Mouse (Mus musculus): Measurements from ENCODE around the gene Smad3. TPM values are rescaled to one million over a fixed set of nuclear protein-coding genes. Genes with fewer than 3 reads are reported as not detected.
A peak's percentile ranks its signal among the peaks of the same experiment; 100 is the strongest.

Smad3 gene
- polyA plus RNA-seq, 1 experiment from 2014 or later: 13.2 TPM

DNA sequence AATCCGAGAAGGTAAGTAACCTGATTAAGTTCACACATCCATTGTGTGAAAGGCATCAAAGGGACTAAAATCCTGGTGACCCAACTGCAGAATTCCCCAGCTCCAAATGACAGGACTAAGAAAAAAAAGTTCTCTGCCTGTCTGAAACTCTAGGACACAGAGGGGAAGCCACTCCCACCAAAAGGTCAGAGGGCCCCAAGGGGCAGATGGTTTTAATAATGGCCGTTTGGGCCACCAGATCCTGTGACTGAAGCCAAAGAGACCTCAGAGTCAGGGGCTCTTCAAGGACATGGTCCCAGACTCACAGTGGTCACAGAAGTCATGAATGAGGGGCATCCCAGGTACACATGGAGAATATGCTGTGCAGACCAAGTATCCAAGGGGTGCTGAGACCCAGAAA is 29.3 kb upstream of the Smad3 start:
- Histone ChIP-seq H3K27ac (replicated peaks) (no peak overlapping the region), H3K4me1 (replicated peaks) (peaks cover 47% of the 10 kb centered on the region), H3K4me3 (no peak overlapping the region), H3K9me3 (no peaks in the 10 kb centered on the region), H3K27me3 (0 out of 2 replicates have a peak, but pooled peaks cover 4% of the 10 kb centered on the region), H3K36me3 (no peaks in the 10 kb centered on the region), H3K4me2 (no peak overlapping the region), H3K9ac (no peak overlapping the region)
- ATAC-seq (ENCODE audit: low read depth): no peak
- WGBS: 7% methylated on average over 2 of the region's 2 CpGs

DNA sequence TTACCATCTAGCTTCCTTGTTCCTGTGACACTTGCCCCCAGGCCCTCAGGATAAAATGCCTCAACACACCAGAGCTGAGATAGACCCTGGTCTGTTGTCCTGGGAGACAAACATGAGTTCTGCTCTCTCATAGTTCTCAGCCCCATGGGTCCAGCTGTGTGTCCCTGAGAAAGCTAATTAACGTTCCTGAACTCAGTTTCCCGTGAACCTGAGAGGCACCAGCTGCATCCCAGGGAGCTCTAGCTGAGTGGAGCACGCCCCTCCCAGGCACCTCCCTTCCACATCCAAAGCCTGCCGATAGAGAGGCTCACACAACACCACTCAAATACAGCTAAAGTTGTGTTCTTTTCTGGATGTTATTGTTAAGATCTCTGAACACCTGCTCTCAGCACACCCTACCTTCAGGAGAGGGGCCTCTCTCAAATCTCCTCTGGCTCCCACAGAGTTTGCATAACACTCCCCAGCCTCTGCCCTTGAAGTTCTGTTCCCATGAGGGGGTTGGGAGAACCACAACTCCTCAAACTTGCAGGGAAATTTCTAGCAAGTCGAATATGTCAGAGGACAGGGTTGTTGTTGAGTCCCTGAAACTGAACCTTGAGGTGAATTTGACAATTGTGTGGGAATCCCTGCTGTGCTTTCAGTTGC is 28.4 kb upstream of the Smad3 start:
- H3K9ac ChIP-seq: no peak overlapping the region
- H3K36me3 ChIP-seq: no peaks in the 10 kb centered on the region
- no peak overlapping the region for H3K27ac ChIP-seq (replicated peaks)
- H3K4me3 ChIP-seq: no peak overlapping the region
- H3K27me3 ChIP-seq: 0 out of 2 replicates have a peak, but pooled peaks cover 4% of the 10 kb centered on the region
- 20% methylated on average over 5 of the region's 5 CpGs for WGBS
- H3K4me1 ChIP-seq (replicated peaks): peaks cover 40% of the 10 kb centered on the region
- H3K4me2 ChIP-seq: no peak overlapping the region
- no peaks in the 10 kb centered on the region for H3K9me3 ChIP-seq
- ATAC-seq (ENCODE audit: low read depth): no peak

DNA sequence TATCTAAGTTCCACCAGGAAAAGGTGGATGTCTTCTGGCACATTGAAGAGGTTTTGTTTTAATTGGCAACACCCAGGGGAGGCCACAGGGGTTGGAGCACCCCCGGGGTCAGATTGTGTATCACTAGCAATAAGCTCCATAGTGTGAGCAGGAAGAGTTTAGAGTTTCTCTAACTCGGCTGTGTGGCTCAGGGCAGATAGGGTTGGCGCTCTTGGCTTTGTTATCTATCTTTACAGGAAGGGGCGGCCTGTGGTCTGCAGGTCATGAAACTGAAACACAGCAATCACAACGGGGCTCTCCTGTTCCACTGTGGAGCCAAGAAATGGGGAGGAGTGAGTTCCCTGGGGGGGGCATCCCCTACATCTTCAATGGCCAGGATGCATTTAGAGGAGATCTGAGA is 27.7 kb upstream of the Smad3 start:
- H3K9me3 ChIP-seq: no peaks in the 10 kb centered on the region
- H3K27me3 ChIP-seq: 0 out of 2 replicates have a peak, but pooled peaks cover 4% of the 10 kb centered on the region
- H3K4me1 ChIP-seq (replicated peaks): peaks cover 41% of the 10 kb centered on the region
- H3K36me3 ChIP-seq: no peaks in the 10 kb centered on the region
- 68% methylated on average over 5 of the region's 5 CpGs for WGBS
- H3K4me3 ChIP-seq: no peak overlapping the region
- H3K27ac ChIP-seq (replicated peaks): no peak overlapping the region
- no peak overlapping the region for H3K9ac ChIP-seq
- no peak overlapping the region for H3K4me2 ChIP-seq
- no peak for ATAC-seq (ENCODE audit: low read depth)

DNA sequence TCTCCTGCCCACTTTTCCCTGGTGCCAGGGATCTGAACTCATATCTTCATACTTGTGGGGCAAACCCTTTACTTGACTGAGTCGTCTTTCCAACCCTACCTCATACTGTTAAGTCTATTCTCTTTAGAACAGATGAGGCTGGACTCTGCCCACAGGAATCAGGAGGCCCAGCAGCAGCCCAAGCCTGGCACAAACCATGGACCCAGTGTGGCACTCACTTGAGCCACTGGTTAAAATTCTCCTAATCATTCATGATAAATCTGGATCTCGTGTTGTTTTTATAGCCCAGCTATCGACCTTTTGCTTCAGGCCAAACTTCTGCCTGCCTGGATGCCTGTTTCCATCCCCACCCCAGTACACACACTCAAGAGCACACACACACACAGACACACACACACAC is 26.8 kb upstream of the Smad3 start:
- WGBS: 74% methylated on average over 3 of the region's 3 CpGs
- no peak for ATAC-seq (ENCODE audit: low read depth)
- H3K27me3 ChIP-seq: 0 out of 2 replicates have a peak, but pooled peaks cover 4% of the 10 kb centered on the region

DNA sequence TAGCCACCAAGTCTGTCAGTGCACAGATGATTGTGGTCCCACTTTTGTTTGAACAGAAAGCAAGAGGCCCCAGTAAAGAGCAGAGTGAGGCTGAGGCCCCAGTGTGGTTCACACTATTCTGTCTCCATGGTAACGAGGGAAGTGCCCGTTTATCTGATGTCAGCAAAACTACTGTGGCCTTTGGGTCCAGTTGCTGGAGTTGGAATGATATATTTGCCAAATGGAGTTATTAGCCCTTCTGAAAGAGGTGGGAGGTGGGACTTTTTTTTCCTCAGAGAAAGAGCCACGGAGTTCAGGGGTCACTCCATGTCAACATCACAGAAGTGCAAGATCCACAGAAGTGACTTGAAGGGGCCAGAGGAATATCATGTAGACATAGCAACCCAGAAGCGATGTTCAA is 24.9 kb upstream of the Smad3 start:
- Histone ChIP-seq H3K9me3 (no peaks in the 10 kb centered on the region), H3K4me3 (no peak overlapping the region), H3K27me3 (peaks cover 9% of the 10 kb centered on the region; the same call in 1 of the 2 replicates), H3K36me3 (no peaks in the 10 kb centered on the region), H3K9ac (no peak overlapping the region), H3K27ac (replicated peaks) (no peak overlapping the region), H3K4me1 (replicated peaks) (peaks cover 40% of the 10 kb centered on the region), H3K4me2 (no peak overlapping the region)
- no peak for ATAC-seq (ENCODE audit: low read depth)
- WGBS: 7% methylated on average over 4 of the region's 4 CpGs

More for the DNA sequence above, 26.8 kb upstream of the Smad3 start:
- Histone ChIP-seq H3K4me1 (replicated peaks) (peaks cover 47% of the 10 kb centered on the region), H3K27ac (replicated peaks) (no peak overlapping the region), H3K4me3 (no peak overlapping the region), H3K36me3 (no peaks in the 10 kb centered on the region), H3K9me3 (no peaks in the 10 kb centered on the region), H3K9ac (no peak overlapping the region), H3K4me2 (no peak overlapping the region)

DNA sequence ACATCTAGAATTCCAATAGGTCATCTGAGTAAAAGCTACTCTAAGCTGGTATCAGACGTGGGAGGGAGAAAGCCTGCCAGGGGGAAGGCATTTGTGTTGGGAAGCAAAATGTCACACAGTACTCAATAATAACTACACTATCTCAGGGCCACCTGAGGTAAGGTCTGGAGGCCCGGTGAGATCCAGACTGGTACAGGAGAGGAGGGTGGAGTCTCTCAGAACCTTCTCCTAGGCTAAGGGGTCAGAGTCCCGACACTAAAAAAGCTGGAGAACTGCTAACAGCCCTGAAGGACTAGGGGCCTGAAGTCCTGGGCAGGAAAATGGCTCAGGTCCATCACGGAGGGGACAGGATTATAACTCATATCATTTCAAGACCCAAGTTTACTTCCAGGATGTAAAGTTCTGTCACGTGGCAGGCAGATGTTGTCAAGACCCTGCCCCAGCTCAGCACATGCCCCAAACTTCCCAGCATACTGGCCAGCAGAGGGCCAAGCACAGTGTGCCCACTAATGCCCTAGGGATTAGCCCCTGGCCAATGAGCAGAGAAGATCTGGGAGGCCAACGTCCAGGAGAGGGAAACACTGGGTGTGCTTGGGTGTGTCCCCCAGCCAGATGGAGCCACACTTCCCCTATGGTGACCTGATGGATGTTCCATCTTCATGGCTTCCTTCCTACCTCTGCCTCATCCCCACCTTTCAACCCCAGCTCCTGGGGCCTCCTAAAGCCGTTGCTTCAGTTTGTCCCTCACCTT is 24.1 kb upstream of the Smad3 start:
- H3K9me3 ChIP-seq: no peaks in the 10 kb centered on the region
- no peak overlapping the region for H3K9ac ChIP-seq
- no peaks in the 10 kb centered on the region for H3K36me3 ChIP-seq
- 73% methylated on average over 7 of the region's 7 CpGs for WGBS
- peaks cover 37% of the 10 kb centered on the region for H3K4me1 ChIP-seq (replicated peaks)
- no peak for ATAC-seq (ENCODE audit: low read depth)
- H3K4me3 ChIP-seq: no peak overlapping the region
- H3K27me3 ChIP-seq: peaks cover 9% of the 10 kb centered on the region; the same call in 1 of the 2 replicates
- no peak overlapping the region for H3K4me2 ChIP-seq
- H3K27ac ChIP-seq (replicated peaks): no peak overlapping the region

DNA sequence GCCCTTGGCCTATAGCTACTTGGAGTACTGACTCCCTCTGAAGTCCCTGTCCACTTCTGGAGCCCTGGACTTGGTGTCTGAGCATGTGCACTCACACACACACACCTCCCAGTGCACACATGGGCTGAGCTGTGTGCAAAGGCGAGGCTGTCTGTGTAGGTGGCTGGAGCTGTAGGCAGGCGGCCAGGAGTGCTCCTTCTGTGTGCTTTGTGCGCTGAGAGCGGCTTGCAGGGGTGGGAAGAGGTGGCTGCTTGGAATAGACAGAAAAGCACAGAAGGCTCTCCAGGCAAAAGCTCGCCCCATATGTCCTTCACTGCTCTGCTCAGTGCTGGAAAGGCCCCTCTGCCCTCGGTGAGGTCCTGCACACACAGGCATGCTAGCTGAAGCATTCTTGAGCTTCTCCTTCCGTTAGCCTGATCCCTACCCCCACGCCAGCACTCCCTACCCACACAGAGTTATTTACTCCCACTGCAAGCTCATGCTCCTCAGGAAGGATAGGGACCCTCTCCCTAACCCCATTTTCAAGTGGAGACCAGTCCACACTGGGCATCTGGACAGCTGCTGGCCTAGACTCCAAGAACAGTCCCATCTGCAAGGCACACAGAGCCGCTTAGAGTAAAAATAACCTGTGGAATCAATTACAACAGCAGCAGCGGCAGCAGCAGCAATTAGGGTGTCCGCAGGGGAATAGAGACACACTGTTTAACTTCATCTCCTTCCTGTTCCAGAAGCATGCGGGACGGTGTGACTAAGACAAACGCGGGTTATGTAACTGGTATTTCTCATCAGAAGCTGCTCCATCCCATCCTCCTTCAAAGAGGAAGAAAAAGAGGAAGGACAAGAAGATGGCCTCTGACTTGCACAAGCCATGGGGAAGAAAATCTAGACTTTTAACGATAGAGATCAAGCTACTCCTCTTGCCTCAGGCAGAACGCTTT is 22.4 kb upstream of the Smad3 start:
- H3K4me3 ChIP-seq: no peak overlapping the region
- no peaks in the 10 kb centered on the region for H3K36me3 ChIP-seq
- WGBS: 54% methylated on average over 17 of the region's 17 CpGs
- no peaks in the 10 kb centered on the region for H3K9me3 ChIP-seq
- ATAC-seq (ENCODE audit: low read depth): no peak
- H3K27ac ChIP-seq (replicated peaks): no peak overlapping the region
- no peak overlapping the region for H3K4me2 ChIP-seq
- peaks cover 26% of the 10 kb centered on the region for H3K4me1 ChIP-seq (replicated peaks)
- H3K9ac ChIP-seq: no peak overlapping the region
- H3K27me3 ChIP-seq: peaks cover 9% of the 10 kb centered on the region; the same call in 1 of the 2 replicates

DNA sequence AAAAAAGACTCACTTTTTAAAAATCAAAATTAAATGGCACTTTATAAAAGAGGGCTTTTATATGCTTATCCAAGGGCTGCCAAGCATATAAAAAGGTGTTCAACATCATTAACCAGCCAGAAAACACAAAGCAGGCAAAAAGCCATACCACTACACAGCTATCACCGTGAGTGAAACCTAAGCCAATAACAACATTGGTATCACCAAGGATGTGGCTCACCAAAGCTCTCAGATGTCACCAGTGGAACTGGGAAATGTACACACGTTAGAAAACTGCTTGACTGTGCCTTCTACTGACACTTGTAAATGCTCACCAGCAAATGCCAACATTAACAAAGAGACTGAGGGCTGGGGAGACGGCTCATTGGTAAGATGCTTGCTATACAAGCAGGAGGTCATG is 18.9 kb upstream of the Smad3 start:
- no peak overlapping the region for H3K27ac ChIP-seq (replicated peaks)
- ATAC-seq (ENCODE audit: low read depth): no peak
- no peaks in the 10 kb centered on the region for H3K9me3 ChIP-seq
- no peaks in the 10 kb centered on the region for H3K36me3 ChIP-seq
- H3K4me3 ChIP-seq: no peak overlapping the region
- no peak overlapping the region for H3K9ac ChIP-seq
- 78% methylated on average over 3 of the region's 3 CpGs for WGBS
- peaks cover 20% of the 10 kb centered on the region for H3K4me1 ChIP-seq (replicated peaks)
- H3K27me3 ChIP-seq: peaks cover 9% of the 10 kb centered on the region; the same call in 1 of the 2 replicates
- no peak overlapping the region for H3K4me2 ChIP-seq

DNA sequence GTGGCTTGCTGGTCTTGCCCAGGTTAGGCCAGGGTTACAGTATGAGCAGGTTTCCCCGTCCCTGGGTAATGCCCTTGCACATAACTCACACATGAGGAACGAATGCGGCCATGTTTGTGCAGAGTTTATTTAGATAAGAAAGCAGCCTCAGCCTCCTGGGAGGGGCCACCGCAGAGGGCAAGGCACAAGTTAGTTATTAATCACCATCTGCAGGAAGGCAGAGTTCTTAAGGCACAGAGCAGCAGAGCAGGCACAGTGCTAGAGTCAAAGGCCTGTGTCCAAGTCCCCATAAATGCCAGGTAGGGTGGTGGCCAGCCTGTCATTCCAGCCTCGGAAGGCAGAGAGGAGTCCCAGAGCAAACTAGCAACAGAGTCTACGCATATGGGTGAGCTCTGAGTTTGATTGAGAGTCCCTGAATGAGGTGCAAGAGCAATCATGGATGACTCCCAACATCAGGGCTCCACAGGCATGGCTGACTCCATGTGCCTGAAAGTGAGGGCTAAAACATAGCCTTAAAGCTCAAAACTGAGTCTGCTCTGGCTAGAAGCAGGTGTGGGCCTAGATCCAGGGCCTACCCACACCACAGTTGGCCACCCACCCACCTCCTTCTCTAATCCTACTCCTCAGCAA is 17.2 kb upstream of the Smad3 start:
- H3K27ac ChIP-seq (replicated peaks): no peak overlapping the region

DNA sequence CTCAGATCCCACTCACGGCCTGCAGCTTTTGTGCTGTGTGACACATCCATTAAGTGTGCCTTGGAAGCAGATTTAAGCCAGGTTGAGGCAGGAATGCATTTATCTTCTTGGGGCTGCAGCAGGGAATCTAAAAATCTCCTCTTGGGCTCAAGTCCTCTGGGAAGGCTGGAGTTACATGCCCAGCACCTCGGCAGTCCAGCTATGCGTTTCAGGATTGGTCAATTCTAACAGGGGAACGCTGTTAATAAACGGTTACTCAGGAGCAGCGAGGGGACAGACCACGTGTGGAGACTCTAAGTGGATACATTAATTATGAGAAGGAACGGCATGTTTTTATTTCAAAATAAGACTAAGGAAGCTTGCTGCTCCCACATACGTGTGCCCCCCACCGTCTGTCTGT is 14.7 kb upstream of the Smad3 start:
- ATAC-seq (ENCODE audit: low read depth): no peak
- Histone ChIP-seq H3K4me3 (no peak overlapping the region), H3K36me3 (no peaks in the 10 kb centered on the region), H3K4me2 (no peak overlapping the region), H3K4me1 (replicated peaks) (peaks cover 11% of the 10 kb centered on the region), H3K27me3 (no peaks in the 10 kb centered on the region), H3K27ac (replicated peaks) (peak overlapping the region; percentile 18; the same call in 1 of the 2 replicates), H3K9me3 (no peaks in the 10 kb centered on the region), H3K9ac (no peak overlapping the region)
- 50% methylated on average over 10 of the region's 10 CpGs for WGBS

More for the DNA sequence above, 17.2 kb upstream of the Smad3 start:
- Histone ChIP-seq H3K27me3 (peaks cover 9% of the 10 kb centered on the region; the same call in 1 of the 2 replicates), H3K36me3 (no peaks in the 10 kb centered on the region), H3K4me2 (no peak overlapping the region), H3K9ac (no peak overlapping the region), H3K9me3 (no peaks in the 10 kb centered on the region), H3K4me3 (no peak overlapping the region), H3K4me1 (replicated peaks) (peaks cover 14% of the 10 kb centered on the region)
- 79% methylated on average over 6 of the region's 6 CpGs for WGBS
- no peak for ATAC-seq (ENCODE audit: low read depth)

DNA sequence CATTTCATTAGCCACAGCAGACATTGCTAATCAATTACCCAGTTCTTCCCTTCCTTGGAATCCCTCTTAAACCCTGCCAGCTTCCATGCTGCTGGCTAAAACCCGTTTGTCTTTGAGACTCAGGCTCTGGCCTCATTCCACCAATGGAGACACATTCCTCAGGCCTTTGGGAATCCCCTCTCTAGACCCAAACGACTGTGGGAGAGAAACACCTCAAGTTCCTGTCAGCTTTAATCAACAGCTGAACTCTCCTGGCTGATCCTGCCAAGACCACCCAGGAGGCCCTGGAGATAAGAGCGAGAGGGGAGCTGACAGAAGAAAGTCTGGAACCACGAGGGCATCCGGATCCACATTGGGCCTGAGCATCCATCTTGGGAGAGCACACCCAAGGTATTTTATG is 13.9 kb upstream of the Smad3 start:
- H3K27me3 ChIP-seq: no peaks in the 10 kb centered on the region
- 62% methylated on average over 5 of the region's 5 CpGs for WGBS
- no peak for ATAC-seq (ENCODE audit: low read depth)

More for the DNA sequence above, 13.9 kb upstream of the Smad3 start:
- H3K9me3 ChIP-seq: no peaks in the 10 kb centered on the region
- peaks cover 11% of the 10 kb centered on the region for H3K4me1 ChIP-seq (replicated peaks)
- no peak overlapping the region for H3K9ac ChIP-seq
- no peaks in the 10 kb centered on the region for H3K36me3 ChIP-seq
- H3K4me3 ChIP-seq: no peak overlapping the region
- H3K4me2 ChIP-seq: no peak overlapping the region
- H3K27ac ChIP-seq (replicated peaks): no peak overlapping the region
